Mouse (Mus musculus): ENCODE results near the gene Sox6.

DNA sequence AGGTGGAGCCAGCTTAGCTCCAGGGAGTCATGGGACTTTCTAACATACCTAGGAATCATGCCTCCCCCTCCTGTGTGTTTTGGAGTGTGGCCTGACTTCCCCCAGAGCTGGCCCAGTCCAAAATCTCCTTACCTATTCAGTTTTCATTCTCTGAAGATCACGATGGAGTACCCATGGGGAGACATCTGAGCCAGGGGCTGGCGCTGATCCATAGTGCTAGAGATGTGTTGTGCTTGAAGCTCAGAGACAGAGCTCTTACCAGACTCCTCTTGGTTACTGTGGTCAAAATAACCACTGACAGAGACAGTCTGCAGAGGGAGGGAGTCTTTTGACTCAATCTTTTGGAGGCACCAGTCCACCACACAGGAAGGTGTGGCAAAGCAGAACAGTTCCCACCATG is 575.2 kb downstream of the Sox6 start:
- TF ChIP-seq EP300 (IDR thresholded peaks at IDR 0.05; ENCODE audit: insufficient read depth, low read depth, low read length) (no peak), CTCF (IDR thresholded peaks at IDR 0.05) (no peak), POLR2A (IDR thresholded peaks at IDR 0.05; ENCODE audit: insufficient read depth, low read depth, low read length) (no peak)
